Mouse (Mus musculus) ES-E14 (cell line): Measurements from ENCODE around the gene Dcaf17. TPM values are rescaled to one million over a fixed set of nuclear protein-coding genes. Genes with fewer than 3 reads are reported as not detected.

Source experiments
- DNase-seq: peaks from one replicate; pipeline ENCODE4 v3.0.0-alpha.2; 2013; ENCODE audit warnings: low read depth, low spot score
- H3K27ac ChIP-seq: 2 replicates; pipeline ENCODE4 v1.5.1; 2012; ENCODE audit warnings: low read depth, mild to moderate bottlenecking, low read length, moderate library complexity, mixed read lengths; ENCODE audit not compliant: poor library complexity, insufficient read depth, severe bottlenecking
- H3K36me3 ChIP-seq: 2 replicates; pipeline ENCODE4 v1.6.1; 2012; ENCODE audit warnings: mild to moderate bottlenecking, low read length, moderate library complexity, mixed read lengths; ENCODE audit not compliant: control insufficient read depth, poor library complexity, insufficient read depth, severe bottlenecking
- H3K4me1 ChIP-seq, 2 experiments: fragments of 150-350 bp in 1 of 2; sonication (generic) in 1 of 2; 2 replicates each; pipeline ENCODE4 v1.6.1; 2012; ENCODE audit warnings: low read length in 2 of 2, mild to moderate bottlenecking in 1 of 2, mixed read lengths in 1 of 2; ENCODE audit not compliant: control insufficient read depth in 2 of 2, insufficient read depth in 2 of 2, poor library complexity in 1 of 2
- H3K4me3 ChIP-seq, 2 experiments: fragments of 150-350 bp in 1 of 2; sonication (generic) in 1 of 2; 2 replicates each; pipeline ENCODE4 v1.5.1; 2012; ENCODE audit warnings: low read length in 2 of 2, low read depth in 1 of 2, mild to moderate bottlenecking in 1 of 2, mixed read lengths in 1 of 2; ENCODE audit not compliant: insufficient read depth in 1 of 2, poor library complexity in 1 of 2, severe bottlenecking in 1 of 2
- H3K9ac ChIP-seq: 2 replicates; pipeline ENCODE4 v1.6.1; 2012; ENCODE audit warnings: low read depth, mild to moderate bottlenecking, low read length, mixed read lengths; ENCODE audit not compliant: poor library complexity, insufficient read depth, severe bottlenecking
- H3K9me3 ChIP-seq: fragments of 150-350 bp; sonication (generic); 2 replicates; pipeline ENCODE4 v1.6.1; 2012; ENCODE audit warnings: low read depth, mild to moderate bottlenecking, low read length; ENCODE audit not compliant: control insufficient read depth, insufficient read depth
- CHD2 ChIP-seq: IDR thresholded peaks from 2 replicates; pipeline ENCODE4 v1.6.1; 2014; ENCODE audit warnings: mild to moderate bottlenecking, low read depth, low read length, inconsistent platforms
- HCFC1 ChIP-seq: IDR thresholded peaks from 2 replicates; pipeline ENCODE4 v1.6.1; 2012; ENCODE audit warnings: low read length, inconsistent platforms, borderline replicate concordance; ENCODE audit not compliant: insufficient read depth
- MAFK ChIP-seq: IDR thresholded peaks from 2 replicates; pipeline ENCODE4 v1.6.1; 2014; ENCODE audit warnings: mild to moderate bottlenecking, low read depth, low read length, inconsistent platforms; ENCODE audit not compliant: insufficient read depth
- ZC3H11A ChIP-seq: IDR thresholded peaks from 2 replicates; pipeline ENCODE4 v1.6.1; 2012; ENCODE audit warnings: low read depth, mild to moderate bottlenecking, inconsistent platforms, low read length, borderline replicate concordance
- ZNF384 ChIP-seq: IDR thresholded peaks from 2 replicates; pipeline ENCODE4 v1.6.1; 2012; ENCODE audit warnings: low read depth, low read length, inconsistent platforms
- in situ Hi-C, 2 experiments: fragments of 600-800 bp; cut with MboI; formaldehyde crosslinking; loops; one replicate each; pipeline ENCODE4 v1.15.1; 2025; ENCODE audit warnings: low sequenced_read_pairs in 2 of 2, inconsistent platforms in 1 of 2; ENCODE audit not compliant: unreplicated experiment in 2 of 2
- total RNA-seq: library from RNA; depleted of rRNA; stranded (reverse); fragments of 300-350 nt; gene quantifications from 2 replicates; pipeline ENCODE4 v1.2.3, GENCODE M21; 2012

Dcaf17 gene
- total RNA-seq, 1 experiment, result 20.0 TPM

GRCm38 (mm10) chr2:71073828-71074227, 18.7 kb downstream of the Dcaf17 start:
- no peak overlapping the region for H3K27ac ChIP-seq
- no peaks in the 10 kb centered on the region for H3K9me3 ChIP-seq
- H3K4me3 ChIP-seq, result no peak overlapping the region
- DNase-seq, result no peak
- no peak overlapping the region for H3K9ac ChIP-seq
- in situ Hi-C loops, result no loop called here
- no peaks in the 10 kb centered on the region for H3K4me1 ChIP-seq
- no peak for TF ChIP-seq ZNF384
- no peak for TF ChIP-seq ZC3H11A
- TF ChIP-seq CHD2, result no peak
- TF ChIP-seq MAFK, result no peak
- no peak for TF ChIP-seq HCFC1
- no peaks in the 10 kb centered on the region; the same call in 1 of the 2 replicates for H3K36me3 ChIP-seq

GRCm38 (mm10) chr2:71082416-71082815, 27.3 kb downstream of the Dcaf17 start:
- TF ChIP-seq ZC3H11A (no peak), HCFC1 (no peak), MAFK (no peak), ZNF384 (no peak), CHD2 (no peak)
- Histone ChIP-seq H3K9ac (no peak overlapping the region), H3K9me3 (no peaks in the 10 kb centered on the region), H3K27ac (no peak overlapping the region), H3K36me3 (peaks cover 9% of the 10 kb centered on the region; the same call in 1 of the 2 replicates), H3K4me3 (no peak overlapping the region), H3K4me1 (no peaks in the 10 kb centered on the region)
- no peak for DNase-seq
- in situ Hi-C loops, result no loop called here

DNA sequence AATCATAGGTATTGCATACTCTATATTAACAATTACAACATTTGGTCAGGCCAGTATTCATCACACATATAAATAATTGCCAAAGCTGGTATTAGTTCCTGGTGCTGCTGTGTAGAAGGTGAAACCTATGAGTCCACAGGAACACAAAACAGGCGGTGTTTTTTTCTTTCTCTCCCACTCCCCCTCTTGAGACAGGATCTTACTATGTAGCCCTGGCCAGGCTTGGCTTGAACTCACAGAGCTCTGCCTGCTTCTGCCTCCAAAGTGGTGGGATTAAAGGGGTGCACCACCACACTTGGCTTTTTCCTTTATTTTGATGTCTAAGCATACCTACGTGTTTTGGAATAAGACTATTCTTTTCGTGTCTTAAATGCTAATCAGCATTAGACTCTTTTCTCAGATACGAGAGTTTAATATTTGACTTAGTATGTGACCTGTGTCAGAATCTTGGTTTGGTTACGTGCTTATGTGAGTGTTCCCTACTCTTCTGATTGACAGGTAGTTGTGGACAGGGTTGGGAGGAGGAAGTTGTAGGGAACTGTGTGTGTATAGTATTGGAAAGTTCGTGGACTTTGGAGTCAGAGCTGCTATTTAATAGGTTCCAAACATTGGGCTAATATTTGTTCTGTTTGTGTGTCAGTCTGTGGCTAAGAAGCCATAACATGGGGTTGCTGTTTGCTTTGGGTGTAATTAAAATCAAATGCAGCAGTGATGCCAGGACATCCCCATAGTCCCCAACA, 28.5 kb downstream of the Dcaf17 start:
- DNase-seq, result no peak
- no peak for TF ChIP-seq CHD2
- no peak for TF ChIP-seq MAFK
- no peak for TF ChIP-seq ZNF384
- no peak for TF ChIP-seq HCFC1
- TF ChIP-seq ZC3H11A, result no peak
- in situ Hi-C loops, result no loop called here
- Histone ChIP-seq H3K27ac (no peak overlapping the region), H3K4me1 (no peaks in the 10 kb centered on the region), H3K9me3 (no peaks in the 10 kb centered on the region), H3K9ac (no peak overlapping the region), H3K4me3 (no peak overlapping the region), H3K36me3 (peaks cover 11% of the 10 kb centered on the region)

DNA sequence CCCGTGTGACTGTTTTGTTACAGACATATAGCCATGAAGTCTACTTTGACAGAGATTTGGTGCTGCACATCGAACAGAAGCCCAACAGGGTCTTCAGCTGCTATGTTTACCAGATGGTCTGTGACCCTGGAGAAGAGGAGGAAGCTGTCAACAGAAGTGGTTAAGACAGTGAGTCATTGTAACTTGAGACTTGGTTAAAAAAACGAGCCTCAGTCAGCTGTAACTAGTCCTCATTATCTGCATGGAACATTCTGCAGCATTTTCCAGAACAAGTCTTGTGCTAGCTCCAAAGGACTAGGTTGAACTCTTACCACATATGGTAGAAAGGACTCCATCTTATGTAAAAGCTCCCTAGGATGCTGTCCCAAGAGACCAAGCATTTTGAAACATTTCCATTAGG, 34.6 kb downstream of the Dcaf17 start:
- in situ Hi-C loops, result no loop called here
- Histone ChIP-seq H3K36me3 (peaks cover 17% of the 10 kb centered on the region), H3K4me1 (no peaks in the 10 kb centered on the region), H3K4me3 (no peak overlapping the region), H3K27ac (no peak overlapping the region), H3K9me3 (no peaks in the 10 kb centered on the region), H3K9ac (no peak overlapping the region)
- TF ChIP-seq ZNF384 (no peak), HCFC1 (no peak), ZC3H11A (no peak), CHD2 (no peak), MAFK (no peak)
- no peak for DNase-seq

GRCm38 (mm10) chr2:71090660-71091445, 35.7 kb downstream of the Dcaf17 start:
- no peaks in the 10 kb centered on the region for H3K9me3 ChIP-seq
- H3K4me1 ChIP-seq, result no peaks in the 10 kb centered on the region
- no peak overlapping the region for H3K4me3 ChIP-seq
- TF ChIP-seq CHD2, result no peak
- no peak for TF ChIP-seq ZC3H11A
- no peak for TF ChIP-seq ZNF384
- no peak for TF ChIP-seq MAFK
- TF ChIP-seq HCFC1, result no peak
- H3K27ac ChIP-seq, result no peak overlapping the region
- no peak overlapping the region for H3K9ac ChIP-seq
- no peak for DNase-seq
- H3K36me3 ChIP-seq, result peaks cover 17% of the 10 kb centered on the region
- in situ Hi-C loops, result no loop called here
